Mouse (Mus musculus) MEL (cell line): ENCODE measurements around the gene Med4. TPM values are rescaled to one million over a fixed set of nuclear protein-coding genes. Genes with fewer than 3 reads are reported as not detected.

Source experiments
- DNase-seq: peaks from one replicate; pipeline ENCODE4 v3.0.0; 2011; ENCODE audit warnings: low read depth, low spot score
- H3K27ac ChIP-seq: 2 replicates; pipeline ENCODE4 v1.5.1; 2012; ENCODE audit warnings: low read depth, mild to moderate bottlenecking, control low read depth, low read length, moderate library complexity; ENCODE audit not compliant: control insufficient read depth
- H3K27me3 ChIP-seq, 2 experiments: fragments of 150-350 bp in 1 of 2; sonication (generic) in 1 of 2; 2 replicates each; pipeline ENCODE4 v1.6.1; 2012; ENCODE audit warnings: low read length in 2 of 2, mild to moderate bottlenecking in 2 of 2, improper control_type of control experiment in 1 of 2, moderate library complexity in 1 of 2; ENCODE audit not compliant: insufficient read depth in 2 of 2, control insufficient read depth in 1 of 2
- H3K36me3 ChIP-seq, 2 experiments: 2 replicates each; pipeline ENCODE4 v1.6.1; 2012 to 2014; ENCODE audit warnings: low read length in 2 of 2, improper control_type of control experiment in 1 of 2, inconsistent platforms in 1 of 2, mild to moderate bottlenecking in 1 of 2; ENCODE audit not compliant: insufficient read depth in 2 of 2, control insufficient read depth in 1 of 2
- H3K4me1 ChIP-seq, 2 experiments: fragments of 150-350 bp in 1 of 2; sonication (generic) in 1 of 2; 2 replicates each; pipeline ENCODE4 v1.6.1; 2012; ENCODE audit warnings: low read length in 2 of 2, improper control_type of control experiment in 1 of 2, mild to moderate bottlenecking in 1 of 2; ENCODE audit not compliant: insufficient read depth in 2 of 2, control insufficient read depth in 1 of 2
- H3K4me3 ChIP-seq, 2 experiments: fragments of 150-350 bp in 1 of 2; sonication (generic) in 1 of 2; 2 replicates each; pipeline ENCODE4 v1.5.1; 2012; ENCODE audit warnings: low read depth in 2 of 2, low read length in 2 of 2, mild to moderate bottlenecking in 2 of 2, moderate library complexity in 2 of 2, control low read depth in 1 of 2, improper control_type of control experiment in 1 of 2; ENCODE audit not compliant: control insufficient read depth in 1 of 2, insufficient read depth in 1 of 2
- H3K79me2 ChIP-seq: 2 replicates; pipeline ENCODE4 v1.6.1; 2012; ENCODE audit warnings: mild to moderate bottlenecking, low read length, moderate library complexity; ENCODE audit not compliant: control insufficient read depth, poor library complexity, insufficient read depth
- H3K9ac ChIP-seq: 2 replicates; pipeline ENCODE4 v1.6.1; 2012; ENCODE audit warnings: low read depth, mild to moderate bottlenecking, control low read depth, low read length, moderate library complexity; ENCODE audit not compliant: control insufficient read depth, poor library complexity, severe bottlenecking
- H3K9me3 ChIP-seq: fragments of 150-350 bp; sonication (generic); replicated peaks from 2 replicates; pipeline ENCODE4 v1.6.1; 2012; ENCODE audit warnings: mild to moderate bottlenecking, low read length, improper control_type of control experiment, moderate library complexity; ENCODE audit not compliant: insufficient read depth
- ELF1 ChIP-seq: IDR thresholded peaks from 2 replicates; pipeline ENCODE4 v1.6.1; 2014; ENCODE audit warnings: low read depth, mild to moderate bottlenecking, inconsistent platforms, low read length, improper control_type of control experiment, moderate library complexity
- GABPA ChIP-seq: IDR thresholded peaks from 2 replicates; pipeline ENCODE4 v1.6.1; 2012; ENCODE audit warnings: low read depth, mild to moderate bottlenecking, inconsistent platforms, low read length, improper control_type of control experiment, moderate library complexity
- GATA1 ChIP-seq: IDR thresholded peaks from 2 replicates; pipeline ENCODE4 v1.6.1; 2011; ENCODE audit warnings: low read depth, low read length, improper control_type of control experiment
- JUND ChIP-seq: IDR thresholded peaks from 2 replicates; pipeline ENCODE4 v1.6.1; 2011; ENCODE audit warnings: low read depth, mild to moderate bottlenecking, improper control_type of control experiment, low read length
- KAT2A ChIP-seq: conservative IDR thresholded peaks from 2 replicates; pipeline ENCODE4 v1.6.1; 2012; ENCODE audit warnings: low read depth, low read length, improper control_type of control experiment, inconsistent platforms
- MAX ChIP-seq: IDR thresholded peaks from 2 replicates; pipeline ENCODE4 v1.6.1; 2011; ENCODE audit warnings: low read length, improper control_type of control experiment
- MAZ ChIP-seq: IDR thresholded peaks from 2 replicates; pipeline ENCODE4 v1.6.1; 2012; ENCODE audit warnings: low read depth, mild to moderate bottlenecking, inconsistent platforms, low read length, improper control_type of control experiment
- MEF2A ChIP-seq: IDR thresholded peaks from 2 replicates; pipeline ENCODE4 v1.6.1; 2014; ENCODE audit warnings: low read depth, mild to moderate bottlenecking, inconsistent platforms, low read length, improper control_type of control experiment; ENCODE audit not compliant: poor library complexity, insufficient replicate concordance, severe bottlenecking; ENCODE audit errors: extremely low read depth
- MXI1 ChIP-seq: IDR thresholded peaks from 2 replicates; pipeline ENCODE4 v1.6.1; 2011; ENCODE audit warnings: mild to moderate bottlenecking, low read depth, low read length, improper control_type of control experiment
- MYB ChIP-seq: IDR thresholded peaks from 2 replicates; pipeline ENCODE4 v1.6.1; 2011; ENCODE audit warnings: mild to moderate bottlenecking, low read depth, low read length, improper control_type of control experiment
- MYC ChIP-seq: IDR thresholded peaks from 2 replicates; pipeline ENCODE4 v1.6.1; 2011; ENCODE audit warnings: low read depth, mild to moderate bottlenecking, low read length, improper control_type of control experiment, moderate library complexity
- POLR2A ChIP-seq, 2 experiments: IDR thresholded peaks; 2 replicates each; pipeline ENCODE4 v1.6.1; 2011 to 2012; ENCODE audit warnings: low read length in 2 of 2, mild to moderate bottlenecking in 2 of 2, control low read depth in 1 of 2, improper control_type of control experiment in 1 of 2, low read depth in 1 of 2, moderate library complexity in 1 of 2; ENCODE audit not compliant: control insufficient read depth in 1 of 2, insufficient read depth in 1 of 2, poor library complexity in 1 of 2
- POLR2AphosphoS5 ChIP-seq: IDR thresholded peaks from 2 replicates; pipeline ENCODE4 v1.6.1; 2012; ENCODE audit warnings: low read depth, borderline replicate concordance, mild to moderate bottlenecking, inconsistent platforms, low read length, moderate library complexity, mixed read lengths
- RAD21 ChIP-seq: IDR thresholded peaks from 2 replicates; pipeline ENCODE4 v1.6.1; 2011; ENCODE audit warnings: mild to moderate bottlenecking, low read depth, low read length, improper control_type of control experiment
- RCOR1 ChIP-seq: IDR thresholded peaks from 2 replicates; pipeline ENCODE4 v1.6.1; 2012; ENCODE audit warnings: low read depth, mild to moderate bottlenecking, inconsistent platforms, low read length, improper control_type of control experiment
- TAL1 ChIP-seq: IDR thresholded peaks from 2 replicates; pipeline ENCODE4 v1.6.1; 2012; ENCODE audit warnings: mild to moderate bottlenecking, inconsistent platforms, low read length, moderate library complexity, mixed read lengths
- UBTF ChIP-seq: IDR thresholded peaks from 2 replicates; pipeline ENCODE4 v1.6.1; 2012; ENCODE audit warnings: low read depth, mild to moderate bottlenecking, inconsistent platforms, low read length, improper control_type of control experiment, moderate library complexity, borderline replicate concordance; ENCODE audit not compliant: insufficient read depth
- USF1 ChIP-seq: IDR thresholded peaks from 2 replicates; pipeline ENCODE4 v1.6.1; 2014; ENCODE audit warnings: low read depth, mild to moderate bottlenecking, inconsistent platforms, low read length, improper control_type of control experiment, moderate library complexity
- USF2 ChIP-seq, 2 experiments: IDR thresholded peaks; 2 replicates each; pipeline ENCODE4 v1.6.1; 2011 to 2012; ENCODE audit warnings: improper control_type of control experiment in 2 of 2, low read length in 2 of 2, borderline replicate concordance in 1 of 2, inconsistent platforms in 1 of 2, low read depth in 1 of 2, mild to moderate bottlenecking in 1 of 2; ENCODE audit not compliant: insufficient read depth in 1 of 2
- ZKSCAN1 ChIP-seq: IDR thresholded peaks from 2 replicates; pipeline ENCODE4 v1.6.1; 2012; ENCODE audit warnings: low read depth, mild to moderate bottlenecking, inconsistent platforms, low read length, improper control_type of control experiment, moderate library complexity
- polyA plus RNA-seq, 2 experiments: library from polyadenylated mRNA; stranded (reverse) in 1 of 2; unstranded in 1 of 2; fragments of >175 nt in 1 of 2; fragments of >200 nt in 1 of 2; gene quantifications; 2 replicates each; pipeline versions ENCODE4 v1.2.1 to v1.2.4; 2012; ENCODE audit warnings: low replicate concordance in 2 of 2, low read depth in 1 of 2; ENCODE audit not compliant: insufficient read length in 2 of 2, insufficient read depth in 1 of 2, missing spikeins in 1 of 2
- total RNA-seq: library from RNA; depleted of rRNA; stranded (reverse); fragments of 300-350 nt; gene quantifications from 2 replicates; pipeline ENCODE4 v1.2.3, GENCODE M21; 2012

Gene Med4
- total and polyA plus RNA-seq, 3 experiments: 62.2 to 69.2 TPM; not detected in 1

GRCm38 (mm10) chr14:73493356-73493755 is 16.5 kb upstream of the Med4 start:
- Histone ChIP-seq H3K9ac (no peak overlapping the region), H3K4me1 (no peaks in the 10 kb centered on the region), H3K4me3 (no peak overlapping the region), H3K27me3 (peaks cover 2 to 4% of the 10 kb centered on the region in 2 experiments; a peak in 3 of 4 replicates), H3K79me2 (no peaks in the 10 kb centered on the region), H3K36me3 (no peaks in the 10 kb centered on the region), H3K27ac (no peak overlapping the region), H3K9me3 (no peaks in the 10 kb centered on the region)
- TF ChIP-seq KAT2A: no peak
- TF ChIP-seq MEF2A: no peak
- no peak for TF ChIP-seq RAD21
- TF ChIP-seq MAX: no peak
- no peak for TF ChIP-seq USF1
- no peak for TF ChIP-seq POLR2A (IDR thresholded peaks at IDR 0.05; ENCODE audit: control insufficient read depth in 1 of 2, insufficient read depth in 1 of 2, low read depth in 1 of 2, low read length in 2 of 2, poor library complexity in 1 of 2)
- no peak for TF ChIP-seq USF2 (IDR thresholded peaks at IDR 0.05; ENCODE audit: borderline replicate concordance in 1 of 2, insufficient read depth in 1 of 2, low read depth in 1 of 2, low read length in 2 of 2)
- TF ChIP-seq TAL1: no peak
- TF ChIP-seq MYC: no peak
- TF ChIP-seq UBTF: no peak
- no peak for TF ChIP-seq MAZ
- TF ChIP-seq MYB: no peak
- DNase-seq: no peak

DNA sequence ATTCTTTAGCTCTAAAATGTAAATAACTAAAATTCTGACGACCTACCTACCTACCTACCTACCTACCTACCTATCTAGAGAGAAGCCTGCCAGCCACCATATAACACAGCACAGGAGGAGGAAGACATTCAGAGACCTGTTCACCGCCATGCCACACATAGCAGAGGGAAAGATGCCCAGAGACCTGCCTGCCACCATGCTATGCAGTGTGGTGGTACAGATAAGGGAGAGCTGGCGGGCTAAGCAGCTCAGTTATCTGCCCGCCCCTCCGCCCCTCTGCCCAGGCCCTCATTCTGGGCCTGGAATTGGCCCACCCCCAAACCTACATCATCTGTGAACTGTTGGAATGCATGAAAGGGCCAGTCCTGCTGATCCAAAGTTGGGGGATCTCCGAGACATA is 15.7 kb upstream of the Med4 start:
- Histone ChIP-seq H3K4me1 (no peaks in the 10 kb centered on the region), H3K27ac (no peak overlapping the region), H3K79me2 (no peaks in the 10 kb centered on the region), H3K9ac (no peak overlapping the region), H3K36me3 (no peaks in the 10 kb centered on the region), H3K9me3 (no peaks in the 10 kb centered on the region), H3K4me3 (no peak overlapping the region), H3K27me3 (peaks cover 2 to 4% of the 10 kb centered on the region in 2 experiments; a peak in 3 of 4 replicates)
- TF ChIP-seq ELF1 (no peak), MXI1 (no peak), POLR2AphosphoS5 (no peak), MAZ (no peak), MAX (no peak), JUND (no peak), RCOR1 (no peak), MEF2A (no peak), USF1 (no peak), GABPA (no peak), GATA1 (no peak), ZKSCAN1 (no peak), TAL1 (no peak)
- DNase-seq: no peak
